Mouse (Mus musculus) erythroblast, embryonic 14.5 days (primary cell): ENCODE results near the gene Cenps.
"Not testable (repeated sequence)": the region's sequence is repeated elsewhere in the genome, so short reads cannot be mapped to it uniquely, and the experiment has no call there.

Experiments
- GATA1 ChIP-seq: IDR thresholded peaks from 2 replicates; pipeline ENCODE4 v1.6.1; 2012; ENCODE audit warnings: low read length, inconsistent platforms, mixed read lengths
- TAL1 ChIP-seq: IDR thresholded peaks from 3 replicates; pipeline ENCODE4 v1.6.1; 2012; ENCODE audit warnings: low read length, inconsistent platforms, mixed read lengths

DNA sequence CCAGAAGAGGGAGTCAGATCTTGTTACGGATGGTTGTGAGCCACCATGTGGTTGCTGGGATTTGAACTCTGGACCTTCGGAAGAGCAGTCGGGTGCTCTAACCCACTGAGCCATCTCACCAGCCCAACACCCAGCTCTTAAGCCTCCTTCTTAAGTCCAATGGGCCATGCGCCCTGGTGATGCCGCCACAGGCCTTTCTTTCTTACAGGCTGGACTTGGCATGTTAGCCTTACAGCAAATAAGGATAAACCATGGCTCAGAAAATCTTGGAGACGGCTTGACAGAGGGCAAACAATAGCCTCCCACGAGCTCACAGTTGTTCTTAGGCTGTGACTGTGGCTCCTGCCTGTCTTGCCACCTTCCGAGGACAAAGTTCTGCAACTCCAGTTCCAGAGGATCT, 32.5 kb upstream of the Cenps start:
- TF ChIP-seq GATA1, TAL1: not testable (repeated sequence)
